ENCODE assay signal across 9 mouse cellular contexts in the genomic region with DNA sequence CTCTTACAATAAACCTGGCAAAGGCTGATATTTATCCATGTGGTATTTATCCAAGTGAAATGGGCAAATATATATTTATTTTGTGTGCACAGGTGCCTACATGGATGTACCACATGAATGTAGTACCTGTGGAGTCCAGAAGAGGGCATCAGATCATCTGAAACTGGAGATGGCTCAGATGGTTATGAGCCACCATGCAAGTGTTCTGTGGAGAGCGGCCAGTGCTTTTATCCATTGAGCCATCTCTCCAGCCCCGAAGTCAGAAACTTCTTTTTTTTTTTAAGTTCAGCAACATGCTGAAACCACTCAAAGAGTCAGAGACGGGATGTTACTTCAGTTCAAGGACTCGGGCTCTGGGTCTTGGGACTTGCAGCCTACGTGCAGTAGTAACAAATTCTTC. TPM values are rescaled to one million over a fixed set of nuclear protein-coding genes. Genes with fewer than 3 reads are reported as not detected.
DNase-seq lines count a peak whose midpoint lies in the region; ATAC-seq lines count a peak whose summit lies in the region.
"Had no signal": no experiment of that assay in that cellular context is flagged by ENCODE, and none has a peak within 500 bp of the region (broad histone marks: within the 10 kb centered on the region; RNA-seq: fewer than 3 reads in every experiment).

No protein-coding gene starts in this region.

- no peaks in the 10 kb centered on the region for H3K27me3 ChIP-seq in forebrain, embryonic 11.5 days (ENCODE audit: control insufficient read depth, insufficient read depth, low read length)
- H3K27me3 ChIP-seq in forebrain, embryonic 12.5 days, result no peaks in the 10 kb centered on the region
- H3K27me3 ChIP-seq in splenic B cell, adult 2 months (ENCODE audit: control insufficient read depth, insufficient read depth, low read length, poor library complexity, severe bottlenecking), result no peaks in the 10 kb centered on the region
- H3K27me3 ChIP-seq: midbrain, embryonic 12.5 days had no signal

- H3K36me3 ChIP-seq in forebrain, embryonic 11.5 days (ENCODE audit: control insufficient read depth, insufficient read depth, low read length), result no peaks in the 10 kb centered on the region
- H3K36me3 ChIP-seq in forebrain, embryonic 12.5 days (replicated peaks), result no peaks in the 10 kb centered on the region
- H3K36me3 ChIP-seq in splenic B cell, adult 2 months (ENCODE audit: control insufficient read depth, insufficient read depth, low read length, poor library complexity, severe bottlenecking), result no peaks in the 10 kb centered on the region
- H3K36me3 ChIP-seq: midbrain, embryonic 12.5 days had no signal

- H3K4me3 ChIP-seq in forebrain, embryonic 11.5 days (ENCODE audit: low read depth, low read length), result no peak overlapping the region
- H3K4me3 ChIP-seq in forebrain, embryonic 12.5 days (replicated peaks), result no peak overlapping the region
- H3K4me3 ChIP-seq: midbrain, embryonic 12.5 days had no signal

- H3K9ac ChIP-seq in forebrain, embryonic 11.5 days (ENCODE audit: low read length), result no peak overlapping the region
- H3K9ac ChIP-seq in forebrain, embryonic 12.5 days, result no peak overlapping the region
- H3K9ac ChIP-seq: midbrain, embryonic 12.5 days had no signal

- 67% methylated on average over 5 of the region's 5 CpGs for WGBS in forebrain, embryonic 11.5 days
- 62% methylated on average over 5 of the region's 5 CpGs for WGBS in forebrain, embryonic 12.5 days

- no peak for ATAC-seq in forebrain, embryonic 11.5 days (replicated peaks; ENCODE audit: low FRiP score)
- ATAC-seq in forebrain, embryonic 12.5 days (ENCODE audit: low FRiP score), result no peak
- ATAC-seq in granulocyte monocyte progenitor cell, adult 5-6 weeks (replicated peaks; ENCODE audit: poor library complexity, severe bottlenecking), result peak; percentile 93

- H3K9me3 ChIP-seq in forebrain, embryonic 11.5 days (ENCODE audit: control insufficient read depth, low read length), result no peaks in the 10 kb centered on the region
- H3K9me3 ChIP-seq in forebrain, embryonic 12.5 days, result no peaks in the 10 kb centered on the region
- H3K9me3 ChIP-seq: midbrain, embryonic 12.5 days had no signal

- H3K4me1 ChIP-seq in forebrain, embryonic 11.5 days (replicated peaks; ENCODE audit: control insufficient read depth, insufficient read depth, low read length), result no peaks in the 10 kb centered on the region
- no peaks in the 10 kb centered on the region for H3K4me1 ChIP-seq in forebrain, embryonic 12.5 days
- H3K4me1 ChIP-seq: midbrain, embryonic 12.5 days had no signal

- DNase-seq in forebrain, embryonic 11.5 days (ENCODE audit: low spot score), result peak; percentile 64
- DNase-seq in NIH3T3 (ENCODE audit: low read depth), result peak; percentile 62
- DNase-seq in cerebellum, postnatal 10 days, result peak; percentile 81 to 84
- DNase-seq in layer of hippocampus, postnatal 14 days (ENCODE audit: low spot score in 2 of 2), result peak; percentile 38 to 79
- peak; percentile 27 to 72 for DNase-seq in lung, postnatal 4 days
- DNase-seq in splenic B cell, adult 2 months (ENCODE audit: low read depth, low spot score), result peak; percentile 74

- H3K27ac ChIP-seq in forebrain, embryonic 11.5 days (ENCODE audit: low read depth, low read length), result no peak overlapping the region
- H3K27ac ChIP-seq in forebrain, embryonic 12.5 days, result no peak overlapping the region
- H3K27ac ChIP-seq: midbrain, embryonic 12.5 days had no signal

- H3K4me2 ChIP-seq in forebrain, embryonic 11.5 days (ENCODE audit: low read depth, low read length, severe bottlenecking), result no peak overlapping the region
- no peak overlapping the region for H3K4me2 ChIP-seq in forebrain, embryonic 12.5 days
- H3K4me2 ChIP-seq: midbrain, embryonic 12.5 days had no signal

RNA-seq across cellular contexts. Expression of gene Aqp9, which starts 39.6 kb away (rescaled TPM):
- polyA plus RNA-seq in forebrain, embryonic 11.5 days (2014; fragmentation: Nextera tagmentation; extraction: Ambion mirVana), result 0.09 and 0.20 TPM in 2 replicates
- 0.08 and 0.93 TPM in 2 replicates for polyA plus RNA-seq in forebrain, embryonic 12.5 days (2016; fragmentation: Nextera tagmentation; extraction: Ambion mirVana)
- total RNA-seq in granulocyte monocyte progenitor cell, adult 5-6 weeks (2014; fragmentation: Nextera tagmentation), result 1.0 and 1.1 TPM in 2 replicates
- 0.52 and 1.4 TPM in 2 replicates for total RNA-seq in granulocyte monocyte progenitor cell, adult 5-6 weeks (2017)
- total RNA-seq in layer of hippocampus, postnatal 14 days (2021), result 1 to 10 TPM; 2.1 to 2.3 TPM
